Mouse (Mus musculus): ENCODE measurements around the gene Creb3l4. TPM values are rescaled to one million over a fixed set of nuclear protein-coding genes. Genes with fewer than 3 reads are reported as not detected.

Creb3l4 gene
- total RNA-seq, 2 experiments from 2014 or later: 0.40 TPM; not detected in 1

- DNase-seq (ENCODE audit: low spot score in 2 of 2): no peak
Observed at GRCm38 (mm10) chr3:90195644-90196043, 47.7 kb downstream of the Creb3l4 start.

DNA sequence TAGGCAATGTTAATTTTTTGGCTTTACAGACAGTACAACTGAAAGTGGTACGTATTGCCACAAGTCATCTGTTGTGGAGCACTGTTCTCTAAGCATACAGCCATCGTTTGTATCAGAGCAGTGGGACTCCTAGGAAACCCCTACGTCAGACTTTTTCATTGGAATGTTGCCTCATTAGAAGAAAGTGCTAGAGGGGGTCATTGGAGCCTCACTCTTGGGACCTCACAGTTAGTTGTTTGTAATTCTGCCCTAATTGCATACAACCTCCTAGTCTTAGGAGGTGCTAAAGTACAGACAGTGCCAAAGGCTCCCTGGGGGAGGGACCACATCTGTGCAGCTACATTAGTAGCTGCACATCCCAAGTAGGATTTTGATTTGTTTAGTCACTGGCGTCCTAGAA lies 48.6 kb downstream of the Creb3l4 start:
- no peak for DNase-seq (ENCODE audit: low spot score in 2 of 2)

DNA sequence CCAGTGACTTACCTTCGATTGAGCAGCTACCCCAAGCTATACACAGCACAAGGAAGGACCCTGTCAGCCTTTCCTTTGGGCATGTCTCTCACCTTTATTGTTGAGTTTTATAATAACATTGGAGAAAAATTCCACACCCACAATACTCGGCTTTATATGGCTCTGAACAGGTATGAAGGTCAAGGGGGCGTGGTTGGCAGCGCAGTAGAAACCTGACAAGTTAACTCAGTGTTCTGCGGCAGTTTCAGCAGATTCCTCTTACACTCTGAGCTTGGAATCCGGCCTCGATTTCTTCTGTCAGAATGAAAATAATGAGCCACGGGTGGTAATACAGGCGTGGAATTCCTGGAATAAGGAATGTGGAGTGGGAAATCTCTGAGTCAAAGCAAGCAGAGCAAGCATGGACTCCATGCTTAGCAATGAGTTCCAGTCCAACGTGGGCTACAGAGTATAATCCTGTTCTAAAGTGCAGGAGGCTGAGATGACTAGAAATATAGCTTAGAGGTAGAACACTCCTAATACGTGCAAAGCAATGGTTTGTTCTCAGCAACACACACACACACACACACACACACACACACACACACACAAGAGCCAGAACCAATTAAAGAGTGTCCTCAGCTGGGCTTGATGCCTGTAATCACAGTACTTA lies 52.3 kb downstream of the Creb3l4 start:
- DNase-seq (ENCODE audit: low spot score in 2 of 2): no peak

Small RNA genes within 50 kb of the gene (microRNA-seq; reads per million reads assigned to microRNA genes)
- gene Mir7012: 1.2 to 2.1 reads per million in 2 experiments

Other genes with a start within 250 kb of the Creb3l4 start
- gene Hax1, start 244.7 kb downstream of the Creb3l4 start, total RNA-seq (2021): 100 to 1,000 TPM in 1 of 2 experiments, 10 to 100 TPM in 1; 90.8 to 101 TPM
- gene 4933434E20Rik, start 191.9 kb downstream of the Creb3l4 start, total RNA-seq (2021): 100 to 1,000 TPM; 101 to 108 TPM
- 100 to 1,000 TPM; 163 to 176 TPM for gene Ubap2l, start 190.9 kb downstream of the Creb3l4 start, total RNA-seq (2021)
- 100 to 1,000 TPM; 183 to 206 TPM for gene Tpm3, start 170.9 kb downstream of the Creb3l4 start, total RNA-seq (2021)
- gene Nup210l, start 139.4 kb downstream of the Creb3l4 start, total RNA-seq (2021): under 1 TPM; 0.14 to 0.30 TPM
- 1,000 to 10,000 TPM in 1 of 2 experiments, 100 to 1,000 TPM in 1; 977 to 1,003 TPM for gene Rps27, start 29.9 kb downstream of the Creb3l4 start, total RNA-seq (2021)
- 1 to 10 TPM; 5.5 to 7.6 TPM for gene Rab13, start 29.8 kb downstream of the Creb3l4 start, total RNA-seq (2021)
- 10 to 100 TPM; 43.0 to 43.5 TPM for gene Jtb, start 11.9 kb downstream of the Creb3l4 start, total RNA-seq (2021)
- 10 to 100 TPM; 43.0 to 43.4 TPM for gene Slc39a1, start 4.7 kb upstream of the Creb3l4 start, total RNA-seq (2021)
- 10 to 100 TPM; 35.4 to 38.8 TPM for gene Crtc2, start 10.7 kb upstream of the Creb3l4 start, total RNA-seq (2021)
- 10 to 100 TPM; 33.4 to 37.2 TPM for gene Dennd4b, start 21.7 kb upstream of the Creb3l4 start, total RNA-seq (2021)
- 10 to 100 TPM; 86.6 to 91.2 TPM for gene Gatad2b, start 49.7 kb upstream of the Creb3l4 start, total RNA-seq (2021)
- gene Slc27a3, start 146.4 kb upstream of the Creb3l4 start, total RNA-seq (2021): 1 to 10 TPM; 5.9 to 9.3 TPM
- gene Ints3, start 190.1 kb upstream of the Creb3l4 start, total RNA-seq (2021): 10 to 100 TPM; 63.1 to 66.1 TPM
- gene Npr1, start 222.4 kb upstream of the Creb3l4 start, total RNA-seq (2021): 1 to 10 TPM; 4.6 to 5.0 TPM
- 10 to 100 TPM; 90.2 to 94.9 TPM for gene Ilf2, start 232.6 kb upstream of the Creb3l4 start, total RNA-seq (2021)
- 10 to 100 TPM; 55.5 to 57.0 TPM for gene Snapin, start 247.5 kb upstream of the Creb3l4 start, total RNA-seq (2021)